Comparison of ENCODE assay signal across 9 mouse cellular contexts in genomic region chr9:107735356-107736184, GRCm38 (mm10). TPM values are rescaled to one million over a fixed set of nuclear protein-coding genes. Genes with fewer than 3 reads are reported as not detected.
DNase-seq lines count a peak whose midpoint lies in the region; ATAC-seq and TF ChIP-seq lines count a peak whose summit lies in the region.
"Had no signal": no experiment of that assay in that cellular context is flagged by ENCODE, and none has a peak within 500 bp of the region (broad histone marks: within the 10 kb centered on the region; RNA-seq: fewer than 3 reads in every experiment).

No protein-coding gene starts in this region.

- peaks cover 61% of the 10 kb centered on the region for H3K4me1 ChIP-seq in E14TG2a.4 (replicated peaks; ENCODE audit: low read depth, low read length)
- peaks cover 15% of the 10 kb centered on the region for H3K4me1 ChIP-seq in hindbrain, embryonic 11.5 days (replicated peaks; ENCODE audit: control insufficient read depth, insufficient read depth, low read length)
- H3K4me1 ChIP-seq in midbrain, postnatal 0 days (ENCODE audit: insufficient read depth, low read length), result peaks cover 22% of the 10 kb centered on the region

- H3K9ac ChIP-seq in hindbrain, embryonic 11.5 days (ENCODE audit: low read depth, low read length), result peak overlapping the region; percentile 33; the same call in 1 of the 2 replicates
- H3K9ac ChIP-seq in midbrain, postnatal 0 days (replicated peaks; ENCODE audit: low read length, poor library complexity, severe bottlenecking), result peak overlapping the region; percentile 24

- peaks cover 27% of the 10 kb centered on the region for H3K27me3 ChIP-seq in E14TG2a.4 (ENCODE audit: insufficient read depth, low read length)
- peaks cover 14% of the 10 kb centered on the region for H3K27me3 ChIP-seq in hindbrain, embryonic 11.5 days (ENCODE audit: control insufficient read depth, insufficient read depth, low read length)
- no peaks in the 10 kb centered on the region for H3K27me3 ChIP-seq in midbrain, postnatal 0 days (ENCODE audit: insufficient read depth, low read length)

- DNase-seq in CD4-positive helper T cell, adult 2 months (ENCODE audit: low read depth, low spot score), result peak; percentile 76
- peak; percentile 50 for DNase-seq in hindbrain, embryonic 11.5 days (ENCODE audit: low spot score)
- DNase-seq in midbrain, postnatal 0 days (ENCODE audit: low spot score), result no peak
- DNase-seq in layer of hippocampus, adult 8-10 months (ENCODE audit: low spot score in 2 of 2), result no peak
- DNase-seq in frontal cortex, postnatal 10 days (ENCODE audit: low spot score in 2 of 2), result no peak

- H3K4me2 ChIP-seq in hindbrain, embryonic 11.5 days (replicated peaks; ENCODE audit: low read depth, low read length), result peak overlapping the region; percentile 29
- peak overlapping the region; percentile 39 for H3K4me2 ChIP-seq in midbrain, postnatal 0 days (ENCODE audit: low read depth, low read length, poor library complexity, severe bottlenecking)

- H3K9me3 ChIP-seq in E14TG2a.4 (ENCODE audit: low read length), result no peaks in the 10 kb centered on the region
- no peaks in the 10 kb centered on the region for H3K9me3 ChIP-seq in hindbrain, embryonic 11.5 days (ENCODE audit: control insufficient read depth, low read length)
- H3K9me3 ChIP-seq in midbrain, postnatal 0 days (ENCODE audit: low read length), result no peaks in the 10 kb centered on the region

- H3K4me3 ChIP-seq in E14TG2a.4 (replicated peaks; ENCODE audit: low read length), result peak overlapping the region; percentile 41
- no peak overlapping the region for H3K4me3 ChIP-seq in hindbrain, embryonic 11.5 days (ENCODE audit: low read depth, low read length)
- peak overlapping the region; percentile 8; the same call in 1 of the 2 replicates for H3K4me3 ChIP-seq in midbrain, postnatal 0 days (ENCODE audit: low read depth, low read length)

- TF ChIP-seq CTCF in E14TG2a.4 (conservative IDR thresholded peaks at IDR 0.05; ENCODE audit: low read length), result no peak
- TF ChIP-seq CTCF in midbrain, postnatal 0 days (IDR thresholded peaks at IDR 0.05), result no peak; the same call in 1 of the 2 replicates

- ATAC-seq in hindbrain, embryonic 11.5 days (ENCODE audit: low FRiP score), result no peak; the same call in 1 of the 2 replicates
- peak; percentile 55 for ATAC-seq in midbrain, postnatal 0 days (ENCODE audit: low FRiP score)
- no peak for ATAC-seq in granulocyte monocyte progenitor cell, adult 5-6 weeks (replicated peaks; ENCODE audit: poor library complexity, severe bottlenecking)

- H3K36me3 ChIP-seq in E14TG2a.4 (ENCODE audit: insufficient read depth, low read length), result peaks cover 25% of the 10 kb centered on the region
- H3K36me3 ChIP-seq in hindbrain, embryonic 11.5 days (ENCODE audit: control insufficient read depth, insufficient read depth, low read length), result no peaks in the 10 kb centered on the region
- peaks cover 15% of the 10 kb centered on the region for H3K36me3 ChIP-seq in midbrain, postnatal 0 days (ENCODE audit: insufficient read depth, low read length)

- 3% methylated on average over 17 of the region's 17 CpGs for WGBS in hindbrain, embryonic 11.5 days
- WGBS in midbrain, postnatal 0 days, result 3% methylated on average over 15 of the region's 17 CpGs

- H3K27ac ChIP-seq in hindbrain, embryonic 11.5 days (ENCODE audit: low read depth, low read length), result peak overlapping the region; percentile 69
- H3K27ac ChIP-seq in midbrain, postnatal 0 days (ENCODE audit: low read depth, low read length), result peak overlapping the region; percentile 87

RNA-seq across cellular contexts. Expression of gene Sema3f, which starts 25.3 kb away (rescaled TPM):
- polyA plus RNA-seq in hindbrain, embryonic 11.5 days (2014; fragmentation: Nextera tagmentation; extraction: Ambion mirVana), result 10.7 and 12.0 TPM in 2 replicates
- 115 and 120 TPM in 2 replicates for total RNA-seq in midbrain, postnatal 0 days (2014; rRNA removed)
- 13.5 and 14.1 TPM in 2 replicates for polyA plus RNA-seq in midbrain, postnatal 0 days (2015; fragmentation: Nextera tagmentation; extraction: Ambion mirVana)
- 1 to 10 TPM; 5.4 to 9.3 (median 6.5) TPM for total RNA-seq in layer of hippocampus, adult 8-10 months (2022)
- 2.6 TPM in 1 of 2 replicates, not detected in the other for total RNA-seq in granulocyte monocyte progenitor cell, adult 5-6 weeks (2014; fragmentation: Nextera tagmentation)
- total RNA-seq in granulocyte monocyte progenitor cell, adult 5-6 weeks (2017), result not detected in 2 replicates

RNA-seq across cellular contexts. Expression of gene Rbm5, which starts 35.2 kb away (rescaled TPM):
- polyA plus RNA-seq in hindbrain, embryonic 11.5 days (2014; fragmentation: Nextera tagmentation; extraction: Ambion mirVana), result 198 and 241 TPM in 2 replicates
- 142 and 145 TPM in 2 replicates for total RNA-seq in midbrain, postnatal 0 days (2014; rRNA removed)
- polyA plus RNA-seq in midbrain, postnatal 0 days (2015; fragmentation: Nextera tagmentation; extraction: Ambion mirVana), result 159 and 160 TPM in 2 replicates
- total RNA-seq in layer of hippocampus, adult 8-10 months (2022), result 100 to 1,000 TPM; 136 to 170 (median 155) TPM
- 133 and 165 TPM in 2 replicates for total RNA-seq in granulocyte monocyte progenitor cell, adult 5-6 weeks (2014; fragmentation: Nextera tagmentation)
- total RNA-seq in granulocyte monocyte progenitor cell, adult 5-6 weeks (2017), result 157 and 164 TPM in 2 replicates

RNA-seq across cellular contexts. Expression of gene Gnat1, which starts 56.1 kb away (rescaled TPM):
- polyA plus RNA-seq in hindbrain, embryonic 11.5 days (2014; fragmentation: Nextera tagmentation; extraction: Ambion mirVana), result 0.84 and 1.2 TPM in 2 replicates
- total RNA-seq in midbrain, postnatal 0 days (2014; rRNA removed), result 0.52 and 0.55 TPM in 2 replicates
- 2.3 and 2.6 TPM in 2 replicates for polyA plus RNA-seq in midbrain, postnatal 0 days (2015; fragmentation: Nextera tagmentation; extraction: Ambion mirVana)
- total RNA-seq in layer of hippocampus, adult 8-10 months (2022), result under 1 TPM; 0.14 to 0.43 (median 0.27) TPM
- not detected in 2 replicates for total RNA-seq in granulocyte monocyte progenitor cell, adult 5-6 weeks (2014; fragmentation: Nextera tagmentation)
- total RNA-seq in granulocyte monocyte progenitor cell, adult 5-6 weeks (2017), result not detected in 2 replicates
- total RNA-seq: hematopoietic stem cell, adult 5-6 weeks had no signal
- polyA plus RNA-seq: spleen, adult 2 months had no signal

Comparison
In these comparisons a context has a peak if more than half of its experiments do, and no peak if none do; other contexts are left out.
1. DNase-seq: peak in CD4-positive helper T cell, adult 2 months (single experiment) and hindbrain, embryonic 11.5 days (single experiment); none in midbrain, postnatal 0 days (single experiment), layer of hippocampus, adult 8-10 months (0 of 2) and frontal cortex, postnatal 10 days (0 of 2).
2. RNA of gene Sema3f, which starts 25.3 kb away (total RNA-seq): 115 to 120 TPM in midbrain, postnatal 0 days; 5.4 to 9.3 TPM in layer of hippocampus, adult 8-10 months and 2.6 TPM in granulocyte monocyte progenitor cell, adult 5-6 weeks; every median in the first group is over 10 times any median in the second.